8 mouse cellular contexts compared by ENCODE assay signal in the genomic region with DNA sequence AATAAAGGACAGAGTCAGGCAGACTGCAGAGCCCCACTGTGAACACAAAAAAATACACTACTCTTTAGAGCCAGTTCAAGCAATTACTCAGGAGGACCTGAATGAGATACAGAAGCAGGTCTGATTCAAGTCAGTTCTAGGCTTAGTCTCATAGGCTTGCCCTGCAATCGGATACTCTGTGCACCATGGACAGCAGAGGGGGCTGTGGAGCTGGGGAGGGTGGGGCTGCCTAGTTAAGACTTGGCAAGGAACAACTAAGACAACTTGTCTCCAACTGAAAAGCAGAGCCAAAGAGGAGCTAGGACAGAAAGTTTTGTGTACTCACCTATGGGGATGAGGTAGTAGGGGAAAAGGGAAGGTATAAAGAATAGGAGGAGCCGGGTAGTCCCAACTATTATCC. TPM values are rescaled to one million over a fixed set of nuclear protein-coding genes. Genes with fewer than 3 reads are reported as not detected.
DNase-seq lines count a peak whose midpoint lies in the region; ATAC-seq and TF ChIP-seq lines count a peak whose summit lies in the region.

No protein-coding gene starts in this region.

- H3K36me3 ChIP-seq in heart, adult 2 months (ENCODE audit: control insufficient read depth, insufficient read depth, low read length) = peaks cover 5% of the 10 kb centered on the region
- H3K36me3 ChIP-seq in heart, embryonic 10.5 days = peaks cover 28% of the 10 kb centered on the region
- H3K36me3 ChIP-seq in hindbrain, embryonic 10.5 days = peaks cover 49% of the 10 kb centered on the region

- H3K27ac ChIP-seq in heart, adult 2 months = peak overlapping the region; percentile 34; the same call in 1 of the 2 replicates
- no peak overlapping the region for H3K27ac ChIP-seq in heart, embryonic 10.5 days
- H3K27ac ChIP-seq in hindbrain, embryonic 10.5 days = no peak overlapping the region

- no peak for TF ChIP-seq POLR2A in heart, adult 2 months (IDR thresholded peaks at IDR 0.05; ENCODE audit: insufficient read depth, low read depth, low read length)
- TF ChIP-seq POLR2A in brain, embryonic 14.5 days (IDR thresholded peaks at IDR 0.05; ENCODE audit: borderline replicate concordance, extremely low read depth, insufficient read depth, insufficient read length, poor library complexity, severe bottlenecking) = no peak

- intact Hi-C loops in heart, adult 2 months (cut with DNase I) = loop anchor here (2.0 kb wide), 2 partner anchors 15 to 23 kb away; no protein-coding TSS in a partner anchor

- no peak overlapping the region for H3K4me3 ChIP-seq in heart, adult 2 months
- no peak overlapping the region for H3K4me3 ChIP-seq in heart, embryonic 10.5 days
- no peak overlapping the region for H3K4me3 ChIP-seq in hindbrain, embryonic 10.5 days

- H3K27me3 ChIP-seq in heart, adult 2 months (ENCODE audit: control insufficient read depth, insufficient read depth, low read length) = no peaks in the 10 kb centered on the region
- no peaks in the 10 kb centered on the region for H3K27me3 ChIP-seq in heart, embryonic 10.5 days (ENCODE audit: insufficient read depth, poor library complexity, severe bottlenecking)
- H3K27me3 ChIP-seq in hindbrain, embryonic 10.5 days (ENCODE audit: insufficient read depth, poor library complexity, severe bottlenecking) = no peaks in the 10 kb centered on the region

- 0 out of 2 replicates have a peak, but pooled peaks have one; percentile 42 for ATAC-seq in neutrophil, adult 5-6 weeks (ENCODE audit: extremely low read depth, insufficient number of reproducible peaks, low FRiP score, poor library complexity, severe bottlenecking)

- H3K9me3 ChIP-seq in heart, embryonic 10.5 days = no peaks in the 10 kb centered on the region
- H3K9me3 ChIP-seq in hindbrain, embryonic 10.5 days = no peaks in the 10 kb centered on the region

- H3K9ac ChIP-seq in heart, adult 2 months (ENCODE audit: low read depth, low read length) = no peak overlapping the region

- peaks cover 11% of the 10 kb centered on the region for H3K4me1 ChIP-seq in heart, adult 2 months (ENCODE audit: control insufficient read depth, insufficient read depth, low read length)
- peaks cover 41% of the 10 kb centered on the region for H3K4me1 ChIP-seq in heart, embryonic 10.5 days
- H3K4me1 ChIP-seq in hindbrain, embryonic 10.5 days (replicated peaks) = peaks cover 33% of the 10 kb centered on the region

- no peaks in the 10 kb centered on the region for H3K79me2 ChIP-seq in heart, adult 2 months (replicated peaks; ENCODE audit: control insufficient read depth, insufficient read depth, low read length)

- TF ChIP-seq EP300 in heart, adult 2 months (IDR thresholded peaks at IDR 0.05; ENCODE audit: insufficient read depth, low read depth, low read length) = 0 out of 2 replicates have a peak, but pooled peaks have one; percentile 37

- peak; percentile 55 to 79 for DNase-seq in heart, adult 2 months
- DNase-seq in heart, embryonic 10.5 days (ENCODE audit: low spot score) = no peak
- peak; percentile 32 for DNase-seq in CD4-positive helper T cell, adult 2 months (ENCODE audit: low read depth, low spot score)
- DNase-seq in brain, embryonic 14.5 days (ENCODE audit: low read depth) = no peak
- DNase-seq in kidney, postnatal 25 days = peak; percentile 69 to 77
- DNase-seq in retina, postnatal 1 day = no peak
- no peak for DNase-seq in hindbrain, embryonic 10.5 days (ENCODE audit: low spot score)

- WGBS in heart, adult 2 months = 51% methylated on average over 2 of the region's 2 CpGs
- WGBS in heart, embryonic 10.5 days = 66% methylated on average over 2 of the region's 2 CpGs
- WGBS in hindbrain, embryonic 10.5 days = 56% methylated on average over 2 of the region's 2 CpGs

- peak; percentile 82 for TF ChIP-seq CTCF in heart, adult 2 months (IDR thresholded peaks at IDR 0.05)
- peak; percentile 26; the same call in 1 of the 2 replicates for TF ChIP-seq CTCF in brain, embryonic 14.5 days (IDR thresholded peaks at IDR 0.05; ENCODE audit: borderline replicate concordance, extremely low read depth, insufficient read depth, insufficient read length)

RNA-seq across cellular contexts. Expression of gene Hsd11b2, which starts 13.2 kb away (rescaled TPM):
- total RNA-seq in heart, adult 2 months (2021) = under 1 TPM in 1 of 2 experiments, not detected in 1; 0.23 TPM
- 0.08 and 0.32 TPM in 2 replicates for polyA plus RNA-seq in heart, adult 2 months (2012; rRNA removed)
- polyA plus RNA-seq in heart, embryonic 10.5 days (2016; fragmentation: Nextera tagmentation; extraction: Ambion mirVana) = 14.8 and 37.5 TPM in 2 replicates
- 8.3 and 12.1 TPM in 2 replicates for polyA plus RNA-seq in brain, embryonic 14.5 days (2012; rRNA removed)
- not detected in 2 replicates for total RNA-seq in neutrophil, adult 5-6 weeks (2017)
- 24.1 and 36.7 TPM in 2 replicates for polyA plus RNA-seq in hindbrain, embryonic 10.5 days (2016; fragmentation: Nextera tagmentation; extraction: Ambion mirVana)

RNA-seq across cellular contexts. Expression of gene Atp6v0d1, which starts 34.1 kb away (rescaled TPM):
- total RNA-seq in heart, adult 2 months (2021) = 10 to 100 TPM; 46.4 to 48.9 TPM
- polyA plus RNA-seq in heart, adult 2 months (2012; rRNA removed) = 61.7 and 69.0 TPM in 2 replicates
- 69.7 and 70.6 TPM in 2 replicates for polyA plus RNA-seq in heart, embryonic 10.5 days (2016; fragmentation: Nextera tagmentation; extraction: Ambion mirVana)
- 210 and 236 TPM in 2 replicates for polyA plus RNA-seq in brain, embryonic 14.5 days (2012; rRNA removed)
- 71.1 and 86.3 TPM in 2 replicates for total RNA-seq in neutrophil, adult 5-6 weeks (2017)
- polyA plus RNA-seq in hindbrain, embryonic 10.5 days (2016; fragmentation: Nextera tagmentation; extraction: Ambion mirVana) = 90.8 and 119 TPM in 2 replicates

RNA-seq across cellular contexts. Expression of gene Zdhhc1, which starts 35.1 kb away (rescaled TPM):
- 10 to 100 TPM; 13.0 to 13.3 TPM for total RNA-seq in heart, adult 2 months (2021)
- polyA plus RNA-seq in heart, adult 2 months (2012; rRNA removed) = 37.5 and 40.5 TPM in 2 replicates
- 16.1 and 21.6 TPM in 2 replicates for polyA plus RNA-seq in heart, embryonic 10.5 days (2016; fragmentation: Nextera tagmentation; extraction: Ambion mirVana)
- polyA plus RNA-seq in brain, embryonic 14.5 days (2012; rRNA removed) = 40.0 and 46.2 TPM in 2 replicates
- total RNA-seq in neutrophil, adult 5-6 weeks (2017) = 0.47 and 0.86 TPM in 2 replicates
- polyA plus RNA-seq in hindbrain, embryonic 10.5 days (2016; fragmentation: Nextera tagmentation; extraction: Ambion mirVana) = 23.3 and 29.2 TPM in 2 replicates

Comparison
In these comparisons a context has a peak if more than half of its experiments do, and no peak if none do; other contexts are left out.
1. DNase-seq: peak in heart, adult 2 months (2 of 2), CD4-positive helper T cell, adult 2 months (single experiment) and kidney, postnatal 25 days (2 of 2); none in heart, embryonic 10.5 days (single experiment), brain, embryonic 14.5 days (single experiment), retina, postnatal 1 day (single experiment) and hindbrain, embryonic 10.5 days (single experiment).